Mouse (Mus musculus) mouse trophoblast stem cell (cell line): ENCODE results near the gene Arhgef10l.

Experiments
- in situ Hi-C, 2 experiments: fragments of 300-500 bp; cut with MseI, MboI; formaldehyde crosslinking; loops; 2 replicates in 1 of 2; 3 replicates in 1 of 2; pipeline ENCODE4 v1.15.1; 2025

Arhgef10l gene

GRCm38 (mm10) chr4:140694551-140695060 is 28.8 kb upstream of the Arhgef10l start:
- in situ Hi-C loops, result no loop called here

- in situ Hi-C loops, result no loop called here
Measured at GRCm38 (mm10) chr4:140693513-140693912, 27.7 kb upstream of the Arhgef10l start.

GRCm38 (mm10) chr4:140691481-140691880 is 25.7 kb upstream of the Arhgef10l start:
- in situ Hi-C loops, result no loop called here

GRCm38 (mm10) chr4:140689873-140690655 is 24.3 kb upstream of the Arhgef10l start:
- in situ Hi-C loops, result no loop called here

- in situ Hi-C loops, result no loop called here
Measured at GRCm38 (mm10) chr4:140688826-140689425, 23.1 kb upstream of the Arhgef10l start.

- in situ Hi-C loops, result no loop called here
Measured at GRCm38 (mm10) chr4:140688044-140688825, 22.4 kb upstream of the Arhgef10l start.

GRCm38 (mm10) chr4:140684881-140685303 is 19.1 kb upstream of the Arhgef10l start:
- in situ Hi-C loops, result no loop called here

- in situ Hi-C loops, result no loop called here
Measured at GRCm38 (mm10) chr4:140684141-140684871, 18.5 kb upstream of the Arhgef10l start.

GRCm38 (mm10) chr4:140683608-140684007 is 17.8 kb upstream of the Arhgef10l start:
- in situ Hi-C loops, result no loop called here

- in situ Hi-C loops, result no loop called here
Measured at GRCm38 (mm10) chr4:140680731-140681397, 15.1 kb upstream of the Arhgef10l start.

- in situ Hi-C loops, result loop anchor here (5.0 kb wide), 1 partner anchor 88 kb away; no protein-coding TSS in a partner anchor
Measured at GRCm38 (mm10) chr4:140679723-140680380, 14.0 kb upstream of the Arhgef10l start.

GRCm38 (mm10) chr4:140679038-140679437 is 13.2 kb upstream of the Arhgef10l start:
- in situ Hi-C loops, result loop anchor here (5.0 kb wide), 1 partner anchor 87 kb away; no protein-coding TSS in a partner anchor

GRCm38 (mm10) chr4:140674345-140674926 is 8.6 kb upstream of the Arhgef10l start:
- in situ Hi-C loops, result no loop called here

GRCm38 (mm10) chr4:140673527-140674264 is 7.9 kb upstream of the Arhgef10l start:
- in situ Hi-C loops, result no loop called here

GRCm38 (mm10) chr4:140667802-140668201 is 2.0 kb upstream of the Arhgef10l start:
- in situ Hi-C loops, result no loop called here

- in situ Hi-C loops, result no loop called here
Measured at GRCm38 (mm10) chr4:140665053-140665452, 759 bp downstream of the Arhgef10l start.

GRCm38 (mm10) chr4:140662882-140663585 is 2.8 kb downstream of the Arhgef10l start:
- in situ Hi-C loops, result no loop called here

GRCm38 (mm10) chr4:140662453-140662852 is 3.4 kb downstream of the Arhgef10l start:
- in situ Hi-C loops, result no loop called here
